Mouse (Mus musculus) thymus, adult 2 months (tissue): Measurements from ENCODE around the gene Nfyc. TPM values are rescaled to one million over a fixed set of nuclear protein-coding genes. Genes with fewer than 3 reads are reported as not detected.

Source experiments
- DNase-seq: peaks from one replicate; pipeline ENCODE4 v3.0.0; 2021
- H3K27ac ChIP-seq: fragments of 200-500 bp; 2 replicates; pipeline ENCODE4 v1.5.1; 2012; ENCODE audit warnings: low read length, control low read depth; ENCODE audit not compliant: control insufficient read depth, insufficient read depth
- H3K27me3 ChIP-seq: fragments of 200-500 bp; 2 replicates; pipeline ENCODE4 v1.6.1; 2012; ENCODE audit warnings: mild to moderate bottlenecking, low read length, moderate library complexity, mixed read lengths; ENCODE audit not compliant: control insufficient read depth, insufficient read depth
- H3K36me3 ChIP-seq: fragments of 200-500 bp; 2 replicates; pipeline ENCODE4 v1.6.1; 2012; ENCODE audit warnings: mild to moderate bottlenecking, low read length, moderate library complexity; ENCODE audit not compliant: control insufficient read depth, insufficient read depth
- H3K4me1 ChIP-seq: fragments of 200-500 bp; replicated peaks from 2 replicates; pipeline ENCODE4 v1.6.1; 2012; ENCODE audit warnings: low read length; ENCODE audit not compliant: control insufficient read depth, insufficient read depth
- H3K4me3 ChIP-seq: fragments of 200-500 bp; 2 replicates; pipeline ENCODE4 v1.5.1; 2012; ENCODE audit warnings: mild to moderate bottlenecking, low read length, control low read depth, moderate library complexity; ENCODE audit not compliant: control insufficient read depth, insufficient read depth
- CTCF ChIP-seq: fragments of 200-500 bp; IDR thresholded peaks from 2 replicates; pipeline ENCODE4 v1.5.1; 2012; ENCODE audit warnings: mild to moderate bottlenecking, control low read depth, low read length, moderate library complexity, borderline replicate concordance; ENCODE audit not compliant: control insufficient read depth, poor library complexity, insufficient read depth; ENCODE audit errors: extremely low read depth
- POLR2A ChIP-seq: fragments of 200-500 bp; IDR thresholded peaks from 2 replicates; pipeline ENCODE4 v1.6.1; 2012; ENCODE audit warnings: mild to moderate bottlenecking, low read length, control low read depth, moderate library complexity; ENCODE audit not compliant: control insufficient read depth, poor library complexity, insufficient read depth; ENCODE audit errors: extremely low read depth
- WGBS: fragments of 180-500 bp; shearing (Covaris S2); methylation state at CpG from one replicate; pipeline ENCODE4 v1.1.7; 2018; 5-methylcytosine and 5-hydroxymethylcytosine counted together
- polyA plus RNA-seq: library from polyadenylated mRNA; depleted of rRNA; stranded (reverse); fragments of >200 nt; gene quantifications from 2 replicates; pipeline ENCODE4 v1.2.3, GENCODE M21; 2012

The Nfyc gene
- polyA plus RNA-seq, 1 experiment = 354 TPM

GRCm38 (mm10) chr4:120849451-120849850 is 18.1 kb upstream of the Nfyc start:
- no peaks in the 10 kb centered on the region for H3K36me3 ChIP-seq
- TF ChIP-seq POLR2A (no peak), CTCF (no peak)
- 91% methylated on average over 11 of the region's 11 CpGs for WGBS
- no peaks in the 10 kb centered on the region for H3K27me3 ChIP-seq
- no peak overlapping the region for H3K4me3 ChIP-seq
- no peak overlapping the region for H3K27ac ChIP-seq
- H3K4me1 ChIP-seq = no peaks in the 10 kb centered on the region; the same call in none of the 2 replicates
- DNase-seq = no peak

- Histone ChIP-seq H3K27ac (no peak overlapping the region), H3K27me3 (no peaks in the 10 kb centered on the region), H3K36me3 (no peaks in the 10 kb centered on the region), H3K4me1 (no peaks in the 10 kb centered on the region; the same call in none of the 2 replicates), H3K4me3 (no peak overlapping the region)
- 90% methylated on average over 6 of the region's 6 CpGs for WGBS
- no peak for DNase-seq
- TF ChIP-seq POLR2A (no peak), CTCF (no peak)
These were observed 17.5 kb upstream of the Nfyc start for GRCm38 (mm10) chr4:120848909-120849308.

- H3K27ac ChIP-seq = no peak overlapping the region
- WGBS = 39% methylated on average over 4 of the region's 4 CpGs
These were observed 13.7 kb upstream of the Nfyc start for GRCm38 (mm10) chr4:120845098-120845497.

GRCm38 (mm10) chr4:120844423-120845082 is 13.2 kb upstream of the Nfyc start:
- Histone ChIP-seq H3K27ac (no peak overlapping the region), H3K4me1 (no peaks in the 10 kb centered on the region; the same call in none of the 2 replicates), H3K36me3 (no peaks in the 10 kb centered on the region), H3K4me3 (no peak overlapping the region), H3K27me3 (no peaks in the 10 kb centered on the region)
- WGBS = 49% methylated on average over 7 of the region's 7 CpGs
- no peak for TF ChIP-seq POLR2A
- TF ChIP-seq CTCF = no peak
- DNase-seq = no peak

More at GRCm38 (mm10) chr4:120845098-120845497, 13.7 kb upstream of the Nfyc start:
- Histone ChIP-seq H3K4me1 (no peaks in the 10 kb centered on the region; the same call in none of the 2 replicates), H3K27me3 (no peaks in the 10 kb centered on the region), H3K4me3 (no peak overlapping the region), H3K36me3 (no peaks in the 10 kb centered on the region)
- DNase-seq = no peak
- no peak for TF ChIP-seq POLR2A
- no peak for TF ChIP-seq CTCF

GRCm38 (mm10) chr4:120841342-120841741 is 10.0 kb upstream of the Nfyc start:
- DNase-seq = no peak
- Histone ChIP-seq H3K27ac (no peak overlapping the region), H3K4me3 (no peak overlapping the region), H3K4me1 (no peaks in the 10 kb centered on the region; the same call in 1 of the 2 replicates), H3K36me3 (no peaks in the 10 kb centered on the region), H3K27me3 (no peaks in the 10 kb centered on the region)
- WGBS = 98% methylated on average over 3 of the region's 3 CpGs
- no peak for TF ChIP-seq CTCF
- TF ChIP-seq POLR2A = no peak

- Histone ChIP-seq H3K4me1 (no peaks in the 10 kb centered on the region), H3K4me3 (no peak overlapping the region), H3K27me3 (no peaks in the 10 kb centered on the region), H3K27ac (no peak overlapping the region), H3K36me3 (no peaks in the 10 kb centered on the region)
- TF ChIP-seq CTCF (no peak), POLR2A (no peak)
- no peak for DNase-seq
- 90% methylated on average over 5 of the region's 5 CpGs for WGBS
These were observed 605 bp downstream of the Nfyc start for GRCm38 (mm10) chr4:120830767-120831166.

GRCm38 (mm10) chr4:120826418-120826817 is 5.0 kb downstream of the Nfyc start:
- peaks cover 3% of the 10 kb centered on the region for H3K4me1 ChIP-seq
- no peaks in the 10 kb centered on the region for H3K27me3 ChIP-seq
- 98% methylated on average over 6 of the region's 6 CpGs for WGBS
- no peak for TF ChIP-seq POLR2A
- TF ChIP-seq CTCF = no peak
- H3K36me3 ChIP-seq = no peaks in the 10 kb centered on the region
- no peak overlapping the region for H3K4me3 ChIP-seq
- no peak for DNase-seq
- no peak overlapping the region for H3K27ac ChIP-seq
